Mouse (Mus musculus): ENCODE results near the gene Ece1.
A peak's percentile ranks its signal among the peaks of the same experiment; 100 is the strongest.

The Ece1 gene

GRCm38 (mm10) chr4:137920005-137920404 lies 58.0 kb downstream of the Ece1 start:
- no peak for DNase-seq

GRCm38 (mm10) chr4:137920500-137920961 lies 58.5 kb downstream of the Ece1 start:
- DNase-seq, result no peak

- no peak for DNase-seq
Measured at GRCm38 (mm10) chr4:137921510-137921909, 59.5 kb downstream of the Ece1 start.

GRCm38 (mm10) chr4:137923052-137923451 lies 61.0 kb downstream of the Ece1 start:
- no peak for DNase-seq

GRCm38 (mm10) chr4:137925176-137925575 lies 63.1 kb downstream of the Ece1 start:
- DNase-seq, result no peak

GRCm38 (mm10) chr4:137926161-137926560 lies 64.1 kb downstream of the Ece1 start:
- no peak for DNase-seq

- no peak for DNase-seq
Measured at GRCm38 (mm10) chr4:137927136-137927535, 65.1 kb downstream of the Ece1 start.

- no peak for DNase-seq
Measured at GRCm38 (mm10) chr4:137927741-137928535, 65.9 kb downstream of the Ece1 start.

- DNase-seq, result no peak
Measured at GRCm38 (mm10) chr4:137928813-137929212, 66.8 kb downstream of the Ece1 start.

- no peak for DNase-seq
Measured at GRCm38 (mm10) chr4:137929341-137930016, 67.4 kb downstream of the Ece1 start.

GRCm38 (mm10) chr4:137930500-137931008 lies 68.5 kb downstream of the Ece1 start:
- DNase-seq, result no peak

- no peak for DNase-seq
Measured at GRCm38 (mm10) chr4:137931009-137931757, 69.1 kb downstream of the Ece1 start.

- no peak for DNase-seq
Measured at GRCm38 (mm10) chr4:137932554-137933178, 70.6 kb downstream of the Ece1 start.

GRCm38 (mm10) chr4:137933328-137933727 lies 71.3 kb downstream of the Ece1 start:
- no peak for DNase-seq

- no peak for DNase-seq
Measured at GRCm38 (mm10) chr4:137936134-137936533, 74.1 kb downstream of the Ece1 start.

- peak; percentile 88 for DNase-seq
Measured at GRCm38 (mm10) chr4:137940061-137940460, 78.0 kb downstream of the Ece1 start.

GRCm38 (mm10) chr4:137941131-137941844 lies 79.3 kb downstream of the Ece1 start:
- peak; percentile 44 for DNase-seq

- DNase-seq, result peak; percentile 84
Measured at GRCm38 (mm10) chr4:137941871-137942781, 80.1 kb downstream of the Ece1 start.

GRCm38 (mm10) chr4:137942782-137943486 lies 80.9 kb downstream of the Ece1 start:
- peak; percentile 66 for DNase-seq

GRCm38 (mm10) chr4:137943540-137943939 lies 81.5 kb downstream of the Ece1 start:
- DNase-seq, result no peak

All from cerebellum, adult 11-12 months (tissue).